Mouse (Mus musculus) cerebellum, adult 9-11 months (tissue): ENCODE measurements at regions not wholly inside any gene's neighbourhood (a gene's known extent, or its start where the extent isn't known, plus 50 kb on each side); places are given as distances from the start of the nearest gene placed in this dataset.

Experiments used
- DNase-seq: peaks from one replicate; pipeline ENCODE4 v3.0.0; 2022

- peak; percentile 17 for DNase-seq
Observed at GRCm38 (mm10) chr19:23089761-23090514, 51.1 kb upstream of the Klf9 start.
